Mouse (Mus musculus) T-helper 1 cell (primary cell): Measurements from ENCODE around the gene Spin1.

Experiments
- in situ Hi-C: fragments of 300-600 bp; cut with MboI, MseI; formaldehyde crosslinking; loops from one replicate; pipeline ENCODE4 v1.15.1; 2025; ENCODE audit warnings: high pct_unique_total_duplicates

Spin1 gene

DNA sequence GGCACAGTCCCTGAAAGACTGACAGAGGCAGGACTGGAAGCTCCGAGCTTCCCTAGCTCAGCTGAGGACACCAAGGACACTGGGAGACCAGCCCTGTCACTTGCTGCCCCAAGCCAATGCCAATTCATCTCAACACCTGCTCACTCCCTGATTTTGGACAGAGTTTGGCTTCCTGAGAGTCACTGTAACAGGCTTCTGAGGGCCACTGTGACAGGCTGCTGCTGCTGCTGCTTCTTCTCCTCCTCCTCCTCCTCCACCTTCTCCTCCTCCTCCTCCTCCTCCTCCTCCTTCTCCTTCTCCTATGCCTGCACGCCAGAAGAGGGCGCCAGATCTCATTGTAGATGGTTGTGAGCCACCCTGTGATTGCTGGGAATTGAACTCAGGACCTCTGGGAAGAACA lies 89.7 kb downstream of the Spin1 start:
- in situ Hi-C loops = loop anchor here (25.0 kb wide), 1 partner anchor 222 kb away; the partner anchor contains the start of gene S1pr3

DNA sequence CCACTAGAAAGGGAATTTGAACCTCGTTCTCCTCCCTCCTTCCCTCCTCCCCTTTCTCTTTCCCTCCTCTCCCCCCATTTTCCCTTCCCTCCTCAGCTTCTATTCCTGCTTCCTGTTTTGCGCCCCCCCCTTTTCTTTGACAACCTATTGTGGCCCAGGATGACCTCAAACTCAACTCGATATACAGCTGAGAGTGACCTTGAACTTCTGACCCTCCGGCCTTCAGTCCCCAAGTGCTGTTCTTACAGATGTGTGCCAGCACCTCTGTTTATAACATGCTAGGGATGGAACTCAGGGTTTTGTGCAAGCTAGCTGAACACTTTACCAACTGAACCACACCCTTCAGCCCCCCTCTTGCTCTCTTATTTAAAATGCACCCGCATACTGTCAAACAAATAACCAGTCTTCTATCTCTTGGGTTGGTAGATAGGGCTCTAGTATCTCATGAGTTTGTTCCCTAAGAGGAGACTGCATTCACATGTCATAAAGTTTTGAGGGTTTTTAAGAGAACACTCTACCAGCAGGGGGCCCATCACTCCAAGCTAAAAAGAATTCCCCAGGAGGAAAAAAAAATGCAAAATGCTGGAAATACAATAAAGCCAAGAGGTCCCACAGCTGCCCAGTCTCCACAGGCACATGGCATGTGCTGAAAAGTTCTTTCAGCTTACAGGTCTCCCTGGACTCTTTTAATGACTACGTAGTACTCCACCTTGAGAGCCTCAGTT lies 90.9 kb downstream of the Spin1 start:
- in situ Hi-C loops = loop anchor here (25.0 kb wide), 1 partner anchor 221 kb away; the partner anchor contains the start of gene S1pr3

DNA sequence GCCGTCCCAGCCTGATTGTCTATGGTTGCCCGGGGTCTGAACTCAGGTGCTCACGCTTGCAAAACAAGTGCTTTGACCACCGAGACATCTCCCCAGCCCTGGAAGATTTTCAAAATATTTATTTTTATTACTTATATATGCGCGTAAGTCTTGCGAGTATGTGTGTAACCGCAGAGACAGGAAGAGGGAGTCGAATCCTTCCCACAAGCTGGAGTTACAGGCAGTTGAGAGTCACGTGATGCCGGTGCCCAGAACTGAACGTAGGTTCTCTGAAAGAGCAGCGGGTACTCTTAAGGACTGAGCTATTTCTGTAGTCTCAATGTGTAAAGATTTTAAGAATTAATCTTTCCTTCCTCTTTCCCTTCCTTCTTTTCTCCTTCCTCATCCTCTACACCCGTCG lies 93.2 kb downstream of the Spin1 start:
- in situ Hi-C loops = loop anchor here (25.0 kb wide), 1 partner anchor 218 kb away; the partner anchor contains the start of gene S1pr3

DNA sequence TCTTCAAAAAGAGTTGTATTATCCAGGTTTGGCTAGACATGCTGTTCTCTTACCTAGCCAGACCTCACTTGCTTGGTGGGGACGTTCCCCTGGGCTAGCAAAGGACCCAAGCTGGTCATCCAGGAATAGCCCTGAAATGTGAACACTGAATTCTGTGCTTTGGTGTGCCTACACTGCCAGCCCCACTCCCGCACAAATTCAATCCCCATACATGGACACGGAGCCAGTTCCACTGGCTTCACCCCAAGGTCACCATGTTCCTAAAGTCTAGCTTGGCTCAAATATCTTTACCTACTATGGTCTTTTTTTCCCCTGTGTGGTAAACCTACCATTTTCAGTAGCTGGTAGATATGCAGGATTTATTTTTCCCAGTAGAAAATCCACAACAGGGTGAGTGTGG lies 97.0 kb downstream of the Spin1 start:
- in situ Hi-C loops = loop anchor here (25.0 kb wide), 1 partner anchor 215 kb away; the partner anchor contains the start of gene S1pr3

DNA sequence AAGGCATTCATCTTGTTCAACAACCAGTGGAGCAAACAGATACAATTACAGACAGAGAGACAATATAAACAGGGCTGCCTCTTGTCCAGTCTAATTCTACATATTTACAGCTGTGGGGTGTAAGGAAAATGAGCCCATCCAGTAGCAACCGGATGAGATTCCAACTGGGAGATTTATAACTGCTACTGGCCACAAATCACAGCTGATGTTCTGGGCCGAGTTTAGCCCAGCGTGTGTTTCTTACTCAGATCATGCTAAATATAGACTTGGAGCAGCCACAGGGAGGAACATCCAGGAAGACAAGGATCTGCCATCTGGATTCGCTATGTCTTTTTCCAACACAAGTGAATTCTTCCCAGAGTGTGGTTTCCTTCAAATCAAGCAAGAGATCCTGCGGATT lies 97.5 kb downstream of the Spin1 start:
- in situ Hi-C loops = loop anchor here (25.0 kb wide), 1 partner anchor 214 kb away; the partner anchor contains the start of gene S1pr3
